Mouse (Mus musculus) lung, embryonic 15.5 days (tissue): ENCODE results near the gene Olfr1247. TPM values are rescaled to one million over a fixed set of nuclear protein-coding genes. Genes with fewer than 3 reads are reported as not detected.
"Not testable (repeated sequence)": the region's sequence is repeated elsewhere in the genome, so short reads cannot be mapped to it uniquely, and the experiment has no call there.

Experiments used
- ATAC-seq: fragments of 200-750 bp; cut with Nextera tagmentation; 2 replicates; pipeline ENCODE4 v1.8.0; 2017; ENCODE audit warnings: moderate number of reproducible peaks, borderline replicate concordance; ENCODE audit not compliant: low FRiP score, low TSS enrichment; ENCODE audit errors: extremely low read depth
- H3K27ac ChIP-seq: fragments of 300-500 bp; sonication (generic); 2 replicates; pipeline ENCODE4 v1.5.1; 2015; ENCODE audit warnings: moderate library complexity, mild to moderate bottlenecking, inconsistent platforms
- H3K27me3 ChIP-seq: fragments of 300-500 bp; sonication (generic); 2 replicates; pipeline ENCODE4 v1.6.1; 2015; ENCODE audit warnings: inconsistent platforms
- H3K36me3 ChIP-seq: fragments of 300-500 bp; sonication (generic); 2 replicates; pipeline ENCODE4 v1.6.1; 2015; ENCODE audit warnings: inconsistent platforms
- H3K4me1 ChIP-seq: fragments of 300-500 bp; sonication (generic); 2 replicates; pipeline ENCODE4 v1.6.1; 2015; ENCODE audit warnings: inconsistent platforms
- H3K4me2 ChIP-seq: fragments of 300-500 bp; sonication (generic); 2 replicates; pipeline ENCODE4 v1.6.1; 2015; ENCODE audit warnings: inconsistent platforms, mild to moderate bottlenecking, moderate library complexity
- H3K4me3 ChIP-seq: fragments of 300-500 bp; sonication (generic); 2 replicates; pipeline ENCODE4 v1.5.1; 2015; ENCODE audit warnings: mild to moderate bottlenecking, inconsistent platforms
- H3K9ac ChIP-seq: fragments of 300-500 bp; sonication (generic); 2 replicates; pipeline ENCODE4 v1.6.1; 2015; ENCODE audit warnings: inconsistent platforms
- H3K9me3 ChIP-seq: fragments of 300-500 bp; sonication (generic); 2 replicates; pipeline ENCODE4 v1.6.1; 2016; ENCODE audit warnings: inconsistent platforms
- WGBS: fragments of 180-500 bp; shearing (Covaris S2); methylation state at CpG from one replicate; pipeline ENCODE4 v1.1.7; 2015; 5-methylcytosine and 5-hydroxymethylcytosine counted together
- polyA plus RNA-seq: library from polyadenylated mRNA; unstranded; fragments of >200 nt; fragmentation: Nextera tagmentation; extraction: Ambion mirVana; gene quantifications from 2 replicates; pipeline ENCODE4 v1.2.1, GENCODE M21; 2015

Gene Olfr1247
- polyA plus RNA-seq, result not detected in 2 replicates

DNA sequence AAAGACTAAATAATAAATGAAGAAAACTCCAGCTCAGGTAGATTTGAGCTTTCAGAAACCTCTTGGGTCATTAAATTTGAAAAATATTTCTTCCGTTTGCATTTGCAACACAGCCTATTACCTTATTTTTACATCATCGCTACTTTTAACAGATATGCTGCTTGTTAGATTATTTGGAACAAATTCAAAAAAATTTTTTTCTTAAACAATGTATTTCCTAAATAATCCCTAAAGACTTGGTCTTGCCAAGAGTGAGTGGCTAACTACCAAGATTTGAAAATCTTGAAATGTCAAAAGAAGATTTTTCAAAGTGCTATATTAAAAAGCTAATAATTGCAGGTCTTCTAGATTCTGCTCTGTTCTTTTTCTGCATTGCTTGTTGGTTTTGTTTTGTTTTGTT is at the start of gene Olfr1247:
Olfr1247 (minus strand) TSS at position 101 of the 400 bp plus-strand sequence.
- Histone ChIP-seq H3K9me3 (no peaks in the 10 kb centered on the region), H3K4me3 (no peak within 1 kb of the TSS), H3K27me3 (no peaks in the 10 kb centered on the region), H3K4me1 (no peaks in the 10 kb centered on the region), H3K4me2 (no peak within 1 kb of the TSS), H3K36me3 (no peaks in the 10 kb centered on the region), H3K9ac (no peak within 1 kb of the TSS), H3K27ac (no peak within 1 kb of the TSS)
- no peak for ATAC-seq
- WGBS, result 91% methylated on average over 2 of the region's 2 CpGs

DNA sequence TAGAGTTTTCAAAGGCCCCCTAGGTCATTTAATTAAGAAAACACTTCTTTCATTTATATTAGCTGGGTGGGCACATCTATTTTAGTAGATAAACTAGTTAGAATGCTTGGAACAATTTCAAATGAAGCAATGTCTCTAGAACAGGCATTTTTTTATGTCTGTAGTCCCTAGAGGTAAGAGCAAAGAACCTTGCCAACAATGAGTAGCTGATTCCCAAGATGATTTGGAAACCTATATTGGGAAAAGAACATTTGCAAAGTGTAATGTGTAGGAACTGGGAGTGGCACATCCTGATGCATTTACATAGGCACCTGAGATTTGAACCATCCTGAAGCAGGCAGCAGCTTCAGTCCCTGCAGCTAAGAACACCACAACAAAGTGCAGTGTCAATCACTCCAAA is 47.4 kb upstream of the Olfr1247 start, which contains the start of gene Olfr1250:
Olfr1250 (minus strand) TSS at position 101 of the 400 bp plus-strand sequence.
- ATAC-seq, result no peak
- no peak within 1 kb of the TSS for H3K9ac ChIP-seq
- no peak within 1 kb of the TSS for H3K4me2 ChIP-seq
- no peaks in the 10 kb centered on the region for H3K27me3 ChIP-seq
- H3K36me3 ChIP-seq, result no peaks in the 10 kb centered on the region
- H3K27ac ChIP-seq, result no peak within 1 kb of the TSS
- no peak within 1 kb of the TSS for H3K4me3 ChIP-seq
- H3K4me1 ChIP-seq, result no peaks in the 10 kb centered on the region
- H3K9me3 ChIP-seq, result no peaks in the 10 kb centered on the region

- Histone ChIP-seq H3K27me3 (no peaks in the 10 kb centered on the region), H3K9ac (no peak within 1 kb of the TSS), H3K4me3 (no peak within 1 kb of the TSS), H3K4me1 (no peaks in the 10 kb centered on the region), H3K36me3 (no peaks in the 10 kb centered on the region), H3K9me3 (no peaks in the 10 kb centered on the region), H3K27ac (no peak within 1 kb of the TSS), H3K4me2 (no peak within 1 kb of the TSS)
- no peak for ATAC-seq
- WGBS, result 90% methylated on average over 2 of the region's 2 CpGs
Observed at GRCm38 (mm10) chr2:89634883-89635282, 21.0 kb upstream of the Olfr1247 start, which contains the start of gene Olfr1249. TSS of gene Olfr1249 (minus strand) at chr2:89634983.

- H3K27ac ChIP-seq, H3K9ac ChIP-seq, H3K36me3 ChIP-seq, H3K4me2 ChIP-seq, ATAC-seq, H3K4me1 ChIP-seq, H3K9me3 ChIP-seq, H3K4me3 ChIP-seq, H3K27me3 ChIP-seq: not testable (repeated sequence)
- 97% methylated on average over 1 of the region's 1 CpGs for WGBS
Observed at GRCm38 (mm10) chr2:89618145-89618544, 4.2 kb upstream of the Olfr1247 start, which contains the start of gene Olfr1248. TSS of gene Olfr1248 (minus strand) at chr2:89618245.

DNA sequence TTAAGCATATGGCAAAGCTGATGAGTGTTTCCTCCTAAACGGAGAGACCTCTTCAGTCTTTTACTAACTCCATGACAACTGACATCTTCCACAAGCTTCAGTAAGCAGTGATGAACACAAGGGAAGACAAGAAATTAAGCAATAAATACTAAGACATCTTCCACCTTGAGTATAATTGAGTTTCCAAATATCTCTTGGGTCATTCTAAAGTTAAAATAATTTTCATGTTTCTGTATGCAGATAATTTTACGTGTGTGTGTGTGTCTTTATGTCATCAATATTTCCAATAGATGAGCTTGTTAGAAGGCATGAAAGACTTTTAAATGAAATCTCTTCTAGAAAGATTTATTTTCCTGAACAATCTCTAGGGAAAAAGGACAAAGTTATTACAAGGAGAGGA is 20.9 kb downstream of the Olfr1247 start, which contains the start of gene Olfr1246:
Olfr1246 (minus strand) TSS at position 101 of the 400 bp plus-strand sequence.
- H3K9me3 ChIP-seq, result no peaks in the 10 kb centered on the region; the same call in 1 of the 2 replicates
- H3K36me3 ChIP-seq, result no peaks in the 10 kb centered on the region
- 67% methylated on average over 2 of the region's 2 CpGs for WGBS
- H3K4me3 ChIP-seq, result no peak within 1 kb of the TSS
- no peak within 1 kb of the TSS for H3K27ac ChIP-seq
- no peak within 1 kb of the TSS for H3K4me2 ChIP-seq
- H3K4me1 ChIP-seq, result no peaks in the 10 kb centered on the region
- no peak within 1 kb of the TSS for H3K9ac ChIP-seq
- no peaks in the 10 kb centered on the region for H3K27me3 ChIP-seq
- no peak for ATAC-seq

GRCm38 (mm10) chr2:89578347-89578746 is 35.6 kb downstream of the Olfr1247 start, which contains the start of gene Olfr1245:
TSS of gene Olfr1245 (minus strand) at chr2:89578447.
- Histone ChIP-seq H3K4me3 (no peak within 1 kb of the TSS), H3K9ac (no peak within 1 kb of the TSS), H3K27me3 (no peaks in the 10 kb centered on the region), H3K27ac (no peak within 1 kb of the TSS), H3K36me3 (no peaks in the 10 kb centered on the region), H3K4me1 (no peaks in the 10 kb centered on the region), H3K4me2 (no peak within 1 kb of the TSS), H3K9me3 (no peaks in the 10 kb centered on the region; the same call in 1 of the 2 replicates)
- 74% methylated on average over 1 of the region's 1 CpGs for WGBS
- ATAC-seq, result no peak

- not testable (repeated sequence) for H3K4me3 ChIP-seq, H3K36me3 ChIP-seq, H3K9ac ChIP-seq, H3K27me3 ChIP-seq, ATAC-seq, H3K4me2 ChIP-seq, H3K27ac ChIP-seq, H3K9me3 ChIP-seq, H3K4me1 ChIP-seq
- WGBS, result 59% methylated on average over 2 of the region's 2 CpGs
Observed at GRCm38 (mm10) chr2:89562706-89563105, 51.2 kb downstream of the Olfr1247 start.

Other genes starting within 250 kb of the Olfr1247 start
- gene Olfr1234, start 249.3 kb downstream of the Olfr1247 start, polyA plus RNA-seq, result not detected in 2 replicates
- gene Olfr1238, start 204.5 kb downstream of the Olfr1247 start, polyA plus RNA-seq, result not detected in 2 replicates
- gene Olfr1239, start 193.7 kb downstream of the Olfr1247 start, polyA plus RNA-seq, result not detected in 2 replicates
- gene Olfr1240, start 171.1 kb downstream of the Olfr1247 start, polyA plus RNA-seq, result not detected in 2 replicates
- not detected in 2 replicates for gene Olfr1241, start 127.0 kb downstream of the Olfr1247 start, polyA plus RNA-seq
- not detected in 2 replicates for gene Olfr1242, start 115.8 kb downstream of the Olfr1247 start, polyA plus RNA-seq
- not detected in 2 replicates for gene Olfr1243, start 82.6 kb downstream of the Olfr1247 start, polyA plus RNA-seq
- not detected in 2 replicates for gene Olfr1245, start 35.7 kb downstream of the Olfr1247 start, polyA plus RNA-seq
- not detected in 2 replicates for gene Olfr1246, start 21.0 kb downstream of the Olfr1247 start, polyA plus RNA-seq
- gene Olfr1248, start 4.1 kb upstream of the Olfr1247 start, polyA plus RNA-seq, result not detected in 2 replicates
- not detected in 2 replicates for gene Olfr1249, start 20.9 kb upstream of the Olfr1247 start, polyA plus RNA-seq
- gene Olfr1250, start 47.3 kb upstream of the Olfr1247 start, polyA plus RNA-seq, result not detected in 2 replicates
- gene Olfr1251, start 57.8 kb upstream of the Olfr1247 start, polyA plus RNA-seq, result not detected in 2 replicates
- not detected in 2 replicates for gene Olfr1252, start 110.9 kb upstream of the Olfr1247 start, polyA plus RNA-seq
- gene Olfr1253, start 143.0 kb upstream of the Olfr1247 start, polyA plus RNA-seq, result not detected in 2 replicates
- not detected in 2 replicates for gene Olfr1254, start 179.5 kb upstream of the Olfr1247 start, polyA plus RNA-seq
- not detected in 2 replicates for gene Olfr1255, start 197.9 kb upstream of the Olfr1247 start, polyA plus RNA-seq
- not detected in 2 replicates for gene Olfr1256, start 227.4 kb upstream of the Olfr1247 start, polyA plus RNA-seq
- gene Olfr48, start 234.1 kb upstream of the Olfr1247 start, polyA plus RNA-seq, result not detected in 2 replicates